Mouse (Mus musculus) MEL (cell line): ENCODE data around the gene Rnf121.

Source experiments
- CTCF ChIP-seq, 3 experiments: IDR thresholded peaks in 2 of 3; conservative IDR thresholded peaks in 1 of 3; 2 replicates each; pipeline ENCODE4 v1.5.1; 2011 to 2012; ENCODE audit warnings: low read length in 3 of 3, low read depth in 2 of 3, mild to moderate bottlenecking in 2 of 3, improper control_type of control experiment in 1 of 3, inconsistent platforms in 1 of 3, mixed read lengths in 1 of 3, moderate library complexity in 1 of 3; ENCODE audit not compliant: control insufficient read depth in 1 of 3, insufficient read depth in 1 of 3, poor library complexity in 1 of 3, severe bottlenecking in 1 of 3
- EP300 ChIP-seq, 2 experiments: IDR thresholded peaks; 2 replicates each; pipeline ENCODE4 v1.6.1; 2011; ENCODE audit warnings: improper control_type of control experiment in 2 of 2, low read length in 2 of 2, low read depth in 1 of 2, mild to moderate bottlenecking in 1 of 2
- JUND ChIP-seq: IDR thresholded peaks from 2 replicates; pipeline ENCODE4 v1.6.1; 2011; ENCODE audit warnings: low read depth, mild to moderate bottlenecking, improper control_type of control experiment, low read length
- POLR2A ChIP-seq, 2 experiments: IDR thresholded peaks; 2 replicates each; pipeline ENCODE4 v1.6.1; 2011 to 2012; ENCODE audit warnings: low read length in 2 of 2, mild to moderate bottlenecking in 2 of 2, control low read depth in 1 of 2, improper control_type of control experiment in 1 of 2, low read depth in 1 of 2, moderate library complexity in 1 of 2; ENCODE audit not compliant: control insufficient read depth in 1 of 2, insufficient read depth in 1 of 2, poor library complexity in 1 of 2
- RAD21 ChIP-seq: IDR thresholded peaks from 2 replicates; pipeline ENCODE4 v1.6.1; 2011; ENCODE audit warnings: mild to moderate bottlenecking, low read depth, low read length, improper control_type of control experiment
- SMC3 ChIP-seq: IDR thresholded peaks from 2 replicates; pipeline ENCODE4 v1.6.1; 2011; ENCODE audit warnings: low read depth, low read length, improper control_type of control experiment
- USF2 ChIP-seq, 2 experiments: IDR thresholded peaks; 2 replicates each; pipeline ENCODE4 v1.6.1; 2011 to 2012; ENCODE audit warnings: improper control_type of control experiment in 2 of 2, low read length in 2 of 2, borderline replicate concordance in 1 of 2, inconsistent platforms in 1 of 2, low read depth in 1 of 2, mild to moderate bottlenecking in 1 of 2; ENCODE audit not compliant: insufficient read depth in 1 of 2
- ZKSCAN1 ChIP-seq: IDR thresholded peaks from 2 replicates; pipeline ENCODE4 v1.6.1; 2012; ENCODE audit warnings: low read depth, mild to moderate bottlenecking, inconsistent platforms, low read length, improper control_type of control experiment, moderate library complexity

DNA sequence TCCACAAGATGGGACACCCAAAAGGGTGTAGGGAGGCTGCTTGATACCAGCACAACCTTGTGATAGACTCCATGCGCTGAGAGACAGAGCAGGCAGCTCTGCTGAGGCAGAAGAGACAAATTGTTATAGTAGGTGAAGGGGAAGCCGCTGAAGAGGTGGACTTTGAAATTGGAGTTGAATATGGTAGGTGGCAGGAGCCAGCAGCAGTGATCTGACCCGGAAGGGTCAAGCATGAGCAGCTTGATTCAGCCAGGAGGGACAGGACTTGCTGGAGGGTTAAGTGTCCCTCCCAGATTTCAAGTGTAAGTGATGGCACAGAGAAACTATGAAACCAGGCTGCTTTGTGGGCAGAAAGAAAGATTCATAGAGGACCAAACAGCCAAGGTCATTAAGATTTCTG is 80.2 kb downstream of the Rnf121 start:
- TF ChIP-seq RAD21 (no peak), ZKSCAN1 (no peak), JUND (no peak), USF2 (IDR thresholded peaks at IDR 0.05; ENCODE audit: borderline replicate concordance in 1 of 2, insufficient read depth in 1 of 2, low read depth in 1 of 2, low read length in 2 of 2) (no peak), POLR2A (IDR thresholded peaks at IDR 0.05; ENCODE audit: control insufficient read depth in 1 of 2, insufficient read depth in 1 of 2, low read depth in 1 of 2, low read length in 2 of 2, poor library complexity in 1 of 2) (no peak), CTCF (IDR thresholded peaks at IDR 0.05 in 2 of 3, conservative IDR thresholded peaks at IDR 0.05 in 1 of 3; ENCODE audit: control insufficient read depth in 1 of 3, insufficient read depth in 1 of 3, low read depth in 2 of 3, low read length in 3 of 3, poor library complexity in 1 of 3, severe bottlenecking in 1 of 3) (no peak), SMC3 (no peak), EP300 (IDR thresholded peaks at IDR 0.05; ENCODE audit: low read depth in 1 of 2, low read length in 2 of 2) (no peak)
